Mouse (Mus musculus): ENCODE data around the gene Zfp960.
"Not testable (repeated sequence)": the region's sequence is repeated elsewhere in the genome, so short reads cannot be mapped to it uniquely, and the experiment has no call there.

Gene Zfp960

GRCm38 (mm10) chr17:17063628-17064494 lies at the start of gene Zfp960:
Gene Zfp960, plus strand, starts transcription at chr17:17064113.
- DNase-seq (ENCODE audit: low read depth, low spot score) = peak; percentile 99

GRCm38 (mm10) chr17:17018071-17018470 lies 45.8 kb upstream of the Zfp960 start:
- peak; percentile 56 for DNase-seq (ENCODE audit: low read depth, low spot score)

- DNase-seq (ENCODE audit: low read depth, low spot score) = peak; percentile 67
Measured at GRCm38 (mm10) chr17:17059566-17059965, 4.3 kb upstream of the Zfp960 start.

GRCm38 (mm10) chr17:17120830-17121502 lies 57.1 kb downstream of the Zfp960 start, which contains the start of gene Zfp97:
Gene Zfp97, plus strand, starts transcription at chr17:17121415.
- DNase-seq (ENCODE audit: low read depth, low spot score) = not testable (repeated sequence)

Data from ZHBTc4 (cell line).